Mouse (Mus musculus) kidney, postnatal 0 days (tissue): ENCODE measurements around the gene Mybbp1a. TPM values are rescaled to one million over a fixed set of nuclear protein-coding genes. Genes with fewer than 3 reads are reported as not detected.

Experiments
- ATAC-seq: fragments of 200-750 bp; cut with Nextera tagmentation; replicated peaks from 2 replicates; pipeline ENCODE4 v1.8.0; 2017; ENCODE audit warnings: low read depth, moderate number of reproducible peaks, moderate TSS enrichment, moderate library complexity; ENCODE audit not compliant: low FRiP score
- DNase-seq: peaks from one replicate; pipeline ENCODE4 v3.0.0-alpha.2; 2016; ENCODE audit warnings: low spot score
- H3K27ac ChIP-seq: fragments of 300-500 bp; sonication (generic); 2 replicates; pipeline ENCODE4 v1.5.1; 2014; ENCODE audit warnings: mild to moderate bottlenecking
- H3K27me3 ChIP-seq: fragments of 300-500 bp; sonication (generic); 2 replicates; pipeline ENCODE4 v1.6.1; 2014; ENCODE audit warnings: low read length, mixed read lengths; ENCODE audit not compliant: insufficient read depth
- H3K36me3 ChIP-seq: fragments of 300-500 bp; sonication (generic); 2 replicates; pipeline ENCODE4 v1.6.1; 2014; ENCODE audit warnings: low read length, mixed read lengths; ENCODE audit not compliant: insufficient read depth
- H3K4me1 ChIP-seq: fragments of 300-500 bp; sonication (generic); replicated peaks from 2 replicates; pipeline ENCODE4 v1.6.1; 2014; ENCODE audit warnings: antibody characterized with exemption, low read length, mixed read lengths; ENCODE audit not compliant: insufficient read depth
- H3K4me2 ChIP-seq: fragments of 300-500 bp; sonication (generic); 2 replicates; pipeline ENCODE4 v1.6.1; 2014; ENCODE audit warnings: mild to moderate bottlenecking, low read length, moderate library complexity, mixed read lengths
- H3K4me3 ChIP-seq: fragments of 300-500 bp; sonication (generic); replicated peaks from 2 replicates; pipeline ENCODE4 v1.5.1; 2014; ENCODE audit warnings: low read depth, low read length
- H3K9ac ChIP-seq: fragments of 300-500 bp; sonication (generic); 2 replicates; pipeline ENCODE4 v1.6.1; 2014; ENCODE audit warnings: low read depth, low read length
- H3K9me3 ChIP-seq: fragments of 300-500 bp; sonication (generic); replicated peaks from 2 replicates; pipeline ENCODE4 v1.6.1; 2016; ENCODE audit warnings: low read length, inconsistent platforms, mixed read lengths
- CTCF ChIP-seq: IDR thresholded peaks from 2 replicates; pipeline ENCODE4 v1.5.1; 2016; ENCODE audit warnings: antibody characterized with exemption, low read depth, mild to moderate bottlenecking, moderate library complexity
- WGBS: fragments of 180-500 bp; shearing (Covaris S2); extraction: QIAGEN DNeasy Blood & Tissue Kit; methylation state at CpG from one replicate; pipeline ENCODE4 v1.1.7; 2014; 5-methylcytosine and 5-hydroxymethylcytosine counted together
- polyA plus RNA-seq: library from polyadenylated mRNA; unstranded; fragments of >200 nt; fragmentation: Nextera tagmentation; extraction: Ambion mirVana; gene quantifications from 2 replicates; pipeline ENCODE4 v1.2.1, GENCODE M21; 2015

Mybbp1a gene
- polyA plus RNA-seq, 1 experiment from 2014 or later: 109 TPM

DNA sequence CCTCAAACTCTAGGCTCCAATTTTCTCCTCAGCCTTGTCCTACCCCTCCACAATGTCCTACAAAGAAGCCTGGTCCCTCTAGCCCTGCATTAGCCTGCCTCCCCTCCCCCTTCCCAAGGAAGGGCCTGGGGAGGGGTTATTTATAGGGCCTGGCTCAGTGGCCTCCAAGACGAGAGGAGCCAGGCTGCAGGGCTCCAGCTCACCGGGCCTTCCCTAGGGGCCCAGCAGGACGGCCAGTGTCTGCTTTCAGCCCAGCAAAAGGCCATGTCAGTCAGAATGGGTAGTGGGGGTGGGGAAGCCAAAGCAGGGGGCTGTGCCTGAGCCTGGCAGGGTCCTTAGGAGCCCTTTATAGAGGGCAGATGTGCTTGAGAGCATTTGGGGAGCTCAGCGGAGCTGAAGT lies 23.8 kb upstream of the Mybbp1a start:
- Histone ChIP-seq H3K9ac (no peak overlapping the region), H3K9me3 (no peaks in the 10 kb centered on the region), H3K27me3 (no peaks in the 10 kb centered on the region), H3K4me2 (no peak overlapping the region), H3K4me3 (no peak overlapping the region), H3K4me1 (peaks cover 15% of the 10 kb centered on the region; the same call in 1 of the 2 replicates), H3K27ac (no peak overlapping the region), H3K36me3 (no peaks in the 10 kb centered on the region)
- no peak for ATAC-seq
- 26% methylated on average over 4 of the region's 4 CpGs for WGBS
- TF ChIP-seq CTCF: no peak
- no peak for DNase-seq

DNA sequence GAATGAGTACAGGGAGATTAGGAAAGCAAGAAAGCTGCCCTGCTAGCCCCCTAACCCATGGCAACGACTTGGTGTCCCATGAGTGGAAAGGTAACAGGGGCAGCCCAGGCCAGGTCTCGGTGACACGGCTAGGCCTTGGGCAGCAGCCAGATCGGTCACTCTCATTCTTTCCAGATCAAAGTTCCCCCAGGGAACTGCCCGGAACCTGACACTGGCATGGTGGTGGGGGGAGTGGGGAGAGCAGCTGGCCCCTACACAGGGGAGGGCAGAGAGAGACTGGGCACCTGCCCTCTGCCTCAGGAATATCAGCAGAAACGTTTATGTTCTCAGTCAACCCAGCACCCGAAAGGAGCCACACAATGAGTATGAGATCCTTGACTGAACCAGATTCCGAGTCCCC lies 22.9 kb upstream of the Mybbp1a start:
- no peak for TF ChIP-seq CTCF
- H3K9me3 ChIP-seq: no peaks in the 10 kb centered on the region
- peak; percentile 69 for ATAC-seq
- H3K4me2 ChIP-seq: no peak overlapping the region
- H3K4me3 ChIP-seq: no peak overlapping the region
- DNase-seq: peak; percentile 52
- H3K36me3 ChIP-seq: no peaks in the 10 kb centered on the region
- peak overlapping the region; percentile 36; the same call in 1 of the 2 replicates for H3K27ac ChIP-seq
- H3K9ac ChIP-seq: no peak overlapping the region
- peaks cover 15% of the 10 kb centered on the region; the same call in 1 of the 2 replicates for H3K4me1 ChIP-seq
- no peaks in the 10 kb centered on the region for H3K27me3 ChIP-seq
- WGBS: 25% methylated on average over 8 of the region's 8 CpGs

- no peak for ATAC-seq
- Histone ChIP-seq H3K4me1 (0 out of 2 replicates have a peak, but pooled peaks cover 8% of the 10 kb centered on the region), H3K9ac (no peak overlapping the region), H3K4me3 (no peak overlapping the region), H3K36me3 (no peaks in the 10 kb centered on the region), H3K27me3 (no peaks in the 10 kb centered on the region), H3K27ac (no peak overlapping the region), H3K9me3 (no peaks in the 10 kb centered on the region), H3K4me2 (no peak overlapping the region)
- 53% methylated on average over 6 of the region's 6 CpGs for whole genome bisulfite sequencing
- no peak for DNase-seq
- TF ChIP-seq CTCF: no peak
These were observed 22.1 kb upstream of the Mybbp1a start for GRCm38 (mm10) chr11:72419006-72419405.

DNA sequence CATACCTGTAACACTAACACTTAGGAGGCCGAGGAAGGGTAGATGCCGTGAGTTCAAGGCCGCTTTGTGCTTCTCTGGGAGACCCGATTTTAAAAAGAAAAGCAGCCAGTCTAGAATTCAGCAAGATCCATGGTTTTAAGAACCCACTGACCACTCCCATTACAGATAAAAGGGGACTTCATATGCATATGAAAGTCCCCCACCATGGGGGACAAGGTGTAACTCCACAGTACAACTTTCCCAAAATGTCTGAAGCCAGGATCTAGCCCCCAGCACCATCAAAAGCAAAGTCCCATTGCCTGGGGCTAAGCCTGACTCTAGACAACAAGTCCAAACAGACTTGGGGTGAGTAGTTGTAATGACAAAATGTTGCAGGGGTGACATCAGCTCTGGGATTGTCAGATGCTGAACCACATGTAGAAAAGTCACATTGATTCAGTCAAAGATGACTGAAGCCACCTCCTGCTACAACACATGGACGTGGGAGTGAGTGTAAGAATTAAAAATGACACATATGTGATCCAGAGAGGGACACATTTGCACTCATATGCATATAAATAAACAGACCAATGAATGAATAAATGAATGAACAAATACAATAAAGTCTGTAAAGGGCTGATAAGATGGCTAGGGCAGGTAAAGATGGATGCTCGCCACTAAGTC lies 20.6 kb upstream of the Mybbp1a start:
- H3K27ac ChIP-seq: no peak overlapping the region
- no peaks in the 10 kb centered on the region for H3K27me3 ChIP-seq
- no peak overlapping the region for H3K9ac ChIP-seq
- H3K36me3 ChIP-seq: no peaks in the 10 kb centered on the region
- WGBS: 85% methylated on average over 6 of the region's 6 CpGs
- no peak for ATAC-seq
- 0 out of 2 replicates have a peak, but pooled peaks cover 8% of the 10 kb centered on the region for H3K4me1 ChIP-seq
- no peak overlapping the region for H3K4me3 ChIP-seq
- no peak for TF ChIP-seq CTCF
- no peaks in the 10 kb centered on the region for H3K9me3 ChIP-seq
- DNase-seq: no peak
- H3K4me2 ChIP-seq: no peak overlapping the region

GRCm38 (mm10) chr11:72421518-72422278 lies 19.5 kb upstream of the Mybbp1a start:
- H3K4me2 ChIP-seq: no peak overlapping the region
- H3K9me3 ChIP-seq: no peaks in the 10 kb centered on the region
- 0 out of 2 replicates have a peak, but pooled peaks cover 8% of the 10 kb centered on the region for H3K4me1 ChIP-seq
- no peak for TF ChIP-seq CTCF
- DNase-seq: no peak
- no peak overlapping the region for H3K9ac ChIP-seq
- H3K36me3 ChIP-seq: no peaks in the 10 kb centered on the region
- no peaks in the 10 kb centered on the region for H3K27me3 ChIP-seq
- H3K4me3 ChIP-seq: no peak overlapping the region
- no peak for ATAC-seq
- no peak overlapping the region for H3K27ac ChIP-seq
- 88% methylated on average over 11 of the region's 11 CpGs for WGBS

GRCm38 (mm10) chr11:72423686-72424085 lies 17.5 kb upstream of the Mybbp1a start:
- no peak overlapping the region for H3K27ac ChIP-seq
- TF ChIP-seq CTCF: no peak
- H3K9ac ChIP-seq: no peak overlapping the region
- no peak overlapping the region for H3K4me2 ChIP-seq
- no peaks in the 10 kb centered on the region for H3K9me3 ChIP-seq
- ATAC-seq (no peak), DNase-seq (no peak)
- no peaks in the 10 kb centered on the region for H3K27me3 ChIP-seq
- H3K4me1 ChIP-seq: no peaks in the 10 kb centered on the region
- 79% methylated on average over 4 of the region's 4 CpGs for WGBS
- no peak overlapping the region for H3K4me3 ChIP-seq
- H3K36me3 ChIP-seq: no peaks in the 10 kb centered on the region
